Mouse (Mus musculus) MEL (cell line): ENCODE measurements at regions not wholly inside any gene's neighbourhood (a gene's known extent, or its start where the extent isn't known, plus 50 kb on each side); places are given as distances from the start of the nearest gene placed in this dataset.

Experiments
- CTCF ChIP-seq, 3 experiments: IDR thresholded peaks in 2 of 3; conservative IDR thresholded peaks in 1 of 3; 2 replicates each; pipeline ENCODE4 v1.5.1; 2011 to 2012; ENCODE audit warnings: low read length in 3 of 3, low read depth in 2 of 3, mild to moderate bottlenecking in 2 of 3, improper control_type of control experiment in 1 of 3, inconsistent platforms in 1 of 3, mixed read lengths in 1 of 3, moderate library complexity in 1 of 3; ENCODE audit not compliant: control insufficient read depth in 1 of 3, insufficient read depth in 1 of 3, poor library complexity in 1 of 3, severe bottlenecking in 1 of 3
- EP300 ChIP-seq, 2 experiments: IDR thresholded peaks; 2 replicates each; pipeline ENCODE4 v1.6.1; 2011; ENCODE audit warnings: improper control_type of control experiment in 2 of 2, low read length in 2 of 2, low read depth in 1 of 2, mild to moderate bottlenecking in 1 of 2
- POLR2A ChIP-seq, 2 experiments: IDR thresholded peaks; 2 replicates each; pipeline ENCODE4 v1.6.1; 2011 to 2012; ENCODE audit warnings: low read length in 2 of 2, mild to moderate bottlenecking in 2 of 2, control low read depth in 1 of 2, improper control_type of control experiment in 1 of 2, low read depth in 1 of 2, moderate library complexity in 1 of 2; ENCODE audit not compliant: control insufficient read depth in 1 of 2, insufficient read depth in 1 of 2, poor library complexity in 1 of 2
- TBP ChIP-seq: IDR thresholded peaks from 2 replicates; pipeline ENCODE4 v1.8.0; 2011; ENCODE audit warnings: low read depth, low read length, improper control_type of control experiment

GRCm38 (mm10) chr7:82047456-82047855 lies 55.4 kb upstream of the Bnc1 start:
- no peak for TF ChIP-seq TBP
- no peak for TF ChIP-seq CTCF (IDR thresholded peaks at IDR 0.05 in 2 of 3, conservative IDR thresholded peaks at IDR 0.05 in 1 of 3; ENCODE audit: control insufficient read depth in 1 of 3, insufficient read depth in 1 of 3, low read depth in 2 of 3, low read length in 3 of 3, poor library complexity in 1 of 3, severe bottlenecking in 1 of 3)
- no peak for TF ChIP-seq EP300 (IDR thresholded peaks at IDR 0.05; ENCODE audit: low read depth in 1 of 2, low read length in 2 of 2)
- no peak for TF ChIP-seq POLR2A (IDR thresholded peaks at IDR 0.05; ENCODE audit: control insufficient read depth in 1 of 2, insufficient read depth in 1 of 2, low read depth in 1 of 2, low read length in 2 of 2, poor library complexity in 1 of 2)
